Mouse (Mus musculus) myocyte (in vitro differentiated cells): ENCODE measurements around the gene Nbl1. TPM values are rescaled to one million over a fixed set of nuclear protein-coding genes. Genes with fewer than 3 reads are reported as not detected.

Source experiments
- H3K27me3 ChIP-seq: one replicate; pipeline ENCODE4 v1.6.1; 2011; ENCODE audit not compliant: control insufficient read depth, insufficient read depth, insufficient read length
- H3K36me3 ChIP-seq: one replicate; pipeline ENCODE4 v1.6.1; 2011; ENCODE audit not compliant: control insufficient read depth, insufficient read depth
- H3K4me2 ChIP-seq: one replicate; pipeline ENCODE4 v1.6.1; 2011; ENCODE audit warnings: low read depth, control low read depth
- H3K4me3 ChIP-seq: one replicate; pipeline ENCODE4 v1.5.1; 2011; ENCODE audit warnings: mild to moderate bottlenecking, control low read depth, moderate library complexity
- H3K79me2 ChIP-seq: one replicate; pipeline ENCODE4 v1.6.1; 2011; ENCODE audit not compliant: control insufficient read depth, insufficient read depth
- H3ac ChIP-seq: one replicate; pipeline ENCODE4 v1.6.1; 2011; ENCODE audit not compliant: control insufficient read depth, insufficient read length
- CEBPB ChIP-seq: IDR thresholded peaks from 2 replicates; pipeline ENCODE4 v1.6.1; 2011; ENCODE audit warnings: mild to moderate bottlenecking, moderate library complexity; ENCODE audit not compliant: poor library complexity, insufficient read depth, severe bottlenecking
- E2F4 ChIP-seq: IDR thresholded peaks from one replicate; pipeline ENCODE4 v1.6.1; 2011; ENCODE audit warnings: mild to moderate bottlenecking, control low read depth, moderate library complexity; ENCODE audit not compliant: insufficient read depth
- MAX ChIP-seq: IDR thresholded peaks from one replicate; pipeline ENCODE4 v1.6.1; 2011; ENCODE audit warnings: low read depth, mild to moderate bottlenecking, control low read depth
- MYOD1 ChIP-seq, 3 experiments: IDR thresholded peaks; one replicate each; pipeline ENCODE4 v1.6.1; 2011; ENCODE audit warnings: control low read depth in 2 of 3, low read depth in 2 of 3, mild to moderate bottlenecking in 2 of 3, moderate library complexity in 1 of 3; ENCODE audit not compliant: insufficient read length in 2 of 3, control insufficient read depth in 1 of 3
- MYOG ChIP-seq, 3 experiments: IDR thresholded peaks; one replicate each; pipeline ENCODE4 v1.6.1; 2011; ENCODE audit warnings: control low read depth in 2 of 3, low read depth in 2 of 3, mild to moderate bottlenecking in 2 of 3; ENCODE audit not compliant: insufficient read length in 2 of 3, control insufficient read depth in 1 of 3, insufficient read depth in 1 of 3
- POLR2A ChIP-seq: IDR thresholded peaks from one replicate; pipeline ENCODE4 v1.6.1; 2011; ENCODE audit warnings: low read depth, mild to moderate bottlenecking, control low read depth, moderate library complexity; ENCODE audit not compliant: insufficient read length
- POLR2AphosphoS2 ChIP-seq: IDR thresholded peaks from one replicate; pipeline ENCODE4 v1.6.1; 2011; ENCODE audit warnings: low read depth, control low read depth; ENCODE audit not compliant: insufficient read length
- REST ChIP-seq: IDR thresholded peaks from one replicate; pipeline ENCODE4 v1.6.1; 2011; ENCODE audit warnings: mild to moderate bottlenecking, control low read depth, moderate library complexity; ENCODE audit not compliant: insufficient read depth, insufficient read length
- SRF ChIP-seq: IDR thresholded peaks from one replicate; pipeline ENCODE4 v1.6.1; 2011; ENCODE audit warnings: low read depth; ENCODE audit not compliant: control insufficient read depth, insufficient read length
- TCF12 ChIP-seq: IDR thresholded peaks from one replicate; pipeline ENCODE4 v1.6.1; 2011; ENCODE audit warnings: mild to moderate bottlenecking, control low read depth; ENCODE audit not compliant: poor library complexity, insufficient read depth, severe bottlenecking
- TCF3 ChIP-seq: IDR thresholded peaks from one replicate; pipeline ENCODE4 v1.6.1; 2011; ENCODE audit warnings: low read depth, control low read depth; ENCODE audit not compliant: insufficient read length
- USF1 ChIP-seq: IDR thresholded peaks from one replicate; pipeline ENCODE4 v1.6.1; 2011; ENCODE audit warnings: low read depth, mild to moderate bottlenecking, control low read depth, moderate library complexity
- polyA plus RNA-seq: library from polyadenylated mRNA; unstranded; fragments of >200 nt; fragmentation: generic; extraction: Trizol; gene quantifications from one replicate; pipeline ENCODE4 v1.2.1, GENCODE M21; 2012; ENCODE audit warnings: missing spikeins

Nbl1 gene
- polyA plus RNA-seq, 1 experiment, result 42.2 TPM

GRCm38 (mm10) chr4:139116356-139117063, 23.7 kb upstream of the Nbl1 start:
- Histone ChIP-seq H3K4me3 (no peak overlapping the region), H3K4me2 (no peak overlapping the region), H3K79me2 (peaks cover 93% of the 10 kb centered on the region), H3K36me3 (no peaks in the 10 kb centered on the region), H3ac (no peak overlapping the region), H3K27me3 (no peaks in the 10 kb centered on the region)
- no peak for TF ChIP-seq SRF
- no peak for TF ChIP-seq CEBPB
- no peak for TF ChIP-seq E2F4
- no peak for TF ChIP-seq REST
- TF ChIP-seq TCF3, result no peak
- no peak for TF ChIP-seq POLR2A
- TF ChIP-seq MYOG (IDR thresholded peaks at IDR 0.05; ENCODE audit: control insufficient read depth in 1 of 3, insufficient read depth in 1 of 3, insufficient read length in 2 of 3, low read depth in 2 of 3), result no peak
- TF ChIP-seq MAX, result no peak
- TF ChIP-seq USF1, result no peak
- TF ChIP-seq MYOD1 (IDR thresholded peaks at IDR 0.05; ENCODE audit: control insufficient read depth in 1 of 3, insufficient read length in 2 of 3, low read depth in 2 of 3), result no peak
- no peak for TF ChIP-seq TCF12
- no peak for TF ChIP-seq POLR2AphosphoS2

GRCm38 (mm10) chr4:139115721-139116120, 22.9 kb upstream of the Nbl1 start:
- Histone ChIP-seq H3K4me2 (no peak overlapping the region), H3K36me3 (no peaks in the 10 kb centered on the region), H3K79me2 (peaks cover 93% of the 10 kb centered on the region), H3ac (no peak overlapping the region), H3K27me3 (no peaks in the 10 kb centered on the region), H3K4me3 (no peak overlapping the region)
- TF ChIP-seq MYOG (IDR thresholded peaks at IDR 0.05; ENCODE audit: control insufficient read depth in 1 of 3, insufficient read depth in 1 of 3, insufficient read length in 2 of 3, low read depth in 2 of 3) (no peak), MYOD1 (IDR thresholded peaks at IDR 0.05; ENCODE audit: control insufficient read depth in 1 of 3, insufficient read length in 2 of 3, low read depth in 2 of 3) (no peak), MAX (no peak), USF1 (no peak), POLR2AphosphoS2 (no peak)

GRCm38 (mm10) chr4:139112482-139112881, 19.7 kb upstream of the Nbl1 start:
- TF ChIP-seq POLR2A (no peak), E2F4 (no peak), USF1 (no peak), REST (no peak), POLR2AphosphoS2 (no peak), MAX (no peak), MYOD1 (IDR thresholded peaks at IDR 0.05; ENCODE audit: control insufficient read depth in 1 of 3, insufficient read length in 2 of 3, low read depth in 2 of 3) (no peak), TCF3 (no peak), SRF (no peak), CEBPB (no peak), TCF12 (no peak), MYOG (IDR thresholded peaks at IDR 0.05; ENCODE audit: control insufficient read depth in 1 of 3, insufficient read depth in 1 of 3, insufficient read length in 2 of 3, low read depth in 2 of 3) (no peak)
- H3K36me3 ChIP-seq, result no peaks in the 10 kb centered on the region

GRCm38 (mm10) chr4:139111421-139111820, 18.6 kb upstream of the Nbl1 start:
- H3K27me3 ChIP-seq, result no peaks in the 10 kb centered on the region
- no peaks in the 10 kb centered on the region for H3K36me3 ChIP-seq
- TF ChIP-seq E2F4 (no peak), MAX (no peak), SRF (no peak), TCF3 (no peak), POLR2A (no peak), MYOD1 (IDR thresholded peaks at IDR 0.05; ENCODE audit: control insufficient read depth in 1 of 3, insufficient read length in 2 of 3, low read depth in 2 of 3) (no peak), TCF12 (no peak), POLR2AphosphoS2 (no peak), CEBPB (no peak), REST (no peak), MYOG (IDR thresholded peaks at IDR 0.05; ENCODE audit: control insufficient read depth in 1 of 3, insufficient read depth in 1 of 3, insufficient read length in 2 of 3, low read depth in 2 of 3) (no peak), USF1 (no peak)
- peaks cover 91% of the 10 kb centered on the region for H3K79me2 ChIP-seq
- H3ac ChIP-seq, result no peak overlapping the region
- H3K4me3 ChIP-seq, result no peak overlapping the region
- no peak overlapping the region for H3K4me2 ChIP-seq

More at GRCm38 (mm10) chr4:139112482-139112881, 19.7 kb upstream of the Nbl1 start:
- H3K27me3 ChIP-seq, result no peaks in the 10 kb centered on the region
- H3ac ChIP-seq, result no peak overlapping the region
- no peak overlapping the region for H3K4me3 ChIP-seq
- H3K4me2 ChIP-seq, result no peak overlapping the region
- H3K79me2 ChIP-seq, result peaks cover 89% of the 10 kb centered on the region

- H3K4me2 ChIP-seq, result no peak overlapping the region
- no peak for TF ChIP-seq REST
- H3K36me3 ChIP-seq, result no peaks in the 10 kb centered on the region
- peaks cover 87% of the 10 kb centered on the region for H3K79me2 ChIP-seq
- no peaks in the 10 kb centered on the region for H3K27me3 ChIP-seq
- no peak overlapping the region for H3ac ChIP-seq
- no peak overlapping the region for H3K4me3 ChIP-seq
Measured at GRCm38 (mm10) chr4:139110858-139111257, 18.1 kb upstream of the Nbl1 start.
